Comparison of ENCODE assay signal across 8 mouse cellular contexts in the genomic region with DNA sequence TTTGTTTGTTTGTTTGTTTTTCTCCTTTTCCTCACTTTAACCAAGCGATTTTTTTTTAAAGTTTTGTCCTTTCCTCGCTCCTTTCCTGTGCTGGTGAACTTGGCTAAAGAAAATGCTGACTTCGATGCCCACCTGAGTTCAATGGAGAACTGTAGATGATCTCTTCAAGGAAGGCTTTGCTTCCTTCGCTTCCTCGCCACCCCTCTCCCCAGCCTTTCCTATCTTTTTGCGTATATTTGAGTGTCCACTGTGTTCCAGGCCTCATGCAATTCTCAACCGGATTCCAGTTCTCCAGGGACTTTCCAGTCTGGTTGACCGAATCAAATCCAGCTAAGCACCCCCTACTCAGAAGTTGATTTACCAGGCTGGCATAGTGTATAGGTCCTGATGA. TPM values are rescaled to one million over a fixed set of nuclear protein-coding genes. Genes with fewer than 3 reads are reported as not detected.
DNase-seq lines count a peak whose midpoint lies in the region; ATAC-seq and TF ChIP-seq lines count a peak whose summit lies in the region.

No protein-coding gene starts in this region.

- no peak overlapping the region for H3K9ac ChIP-seq in hindbrain, embryonic 15.5 days
- no peak overlapping the region for H3K9ac ChIP-seq in midbrain, embryonic 14.5 days (replicated peaks; ENCODE audit: low read length)

- peak overlapping the region; percentile 61 for H3K4me2 ChIP-seq in hindbrain, embryonic 15.5 days
- H3K4me2 ChIP-seq in midbrain, embryonic 14.5 days (ENCODE audit: low read length) = peak overlapping the region; percentile 49

- no peaks in the 10 kb centered on the region for H3K9me3 ChIP-seq in hindbrain, embryonic 15.5 days
- no peaks in the 10 kb centered on the region for H3K9me3 ChIP-seq in midbrain, embryonic 14.5 days (ENCODE audit: control insufficient read depth, low read length)

- DNase-seq in left cerebral cortex, adult 2 months (ENCODE audit: extremely low spot score in 1 of 2, low spot score in 2 of 2) = peak in 1 of 2 experiments; percentile 10
- DNase-seq in left cerebral cortex, postnatal 10 days (ENCODE audit: extremely low spot score in 1 of 2, low spot score in 2 of 2) = no peak
- DNase-seq in midbrain, embryonic 14.5 days = no peak
- DNase-seq in right cerebral cortex, postnatal 36 days (ENCODE audit: low spot score in 2 of 2) = no peak
- no peak for DNase-seq in spleen, postnatal 14 days (ENCODE audit: low spot score in 2 of 2)
- DNase-seq in gastrocnemius, postnatal 14 days = no peak

- peak; percentile 32; the same call in 1 of the 2 replicates for ATAC-seq in erythroblast, adult 5-6 weeks (replicated peaks; ENCODE audit: low FRiP score, poor library complexity, severe bottlenecking)
- ATAC-seq in hindbrain, embryonic 15.5 days (ENCODE audit: low FRiP score, low read depth) = peak; percentile 70
- 0 out of 2 replicates have a peak, but pooled peaks have one; percentile 19 for ATAC-seq in midbrain, embryonic 14.5 days (ENCODE audit: low FRiP score, low TSS enrichment)

- peak overlapping the region; percentile 99 for H3K4me3 ChIP-seq in left cerebral cortex, adult 2 months
- H3K4me3 ChIP-seq in hindbrain, embryonic 15.5 days = peak overlapping the region; percentile 66
- peak overlapping the region; percentile 88 for H3K4me3 ChIP-seq in midbrain, embryonic 14.5 days (replicated peaks; ENCODE audit: low read depth, low read length)

- WGBS in hindbrain, embryonic 15.5 days = 50% methylated on average over 8 of the region's 8 CpGs
- WGBS in midbrain, embryonic 14.5 days = 39% methylated on average over 8 of the region's 8 CpGs

- H3K4me1 ChIP-seq in hindbrain, embryonic 15.5 days (replicated peaks) = peaks cover 16% of the 10 kb centered on the region
- H3K4me1 ChIP-seq in midbrain, embryonic 14.5 days (ENCODE audit: control insufficient read depth, insufficient read depth, low read length) = peaks cover 13% of the 10 kb centered on the region

- TF ChIP-seq CTCF in left cerebral cortex, adult 2 months (IDR thresholded peaks at IDR 0.05) = no peak

- H3K36me3 ChIP-seq in hindbrain, embryonic 15.5 days = no peaks in the 10 kb centered on the region
- H3K36me3 ChIP-seq in midbrain, embryonic 14.5 days (ENCODE audit: control insufficient read depth, insufficient read depth, low read length) = no peaks in the 10 kb centered on the region

- H3K27ac ChIP-seq in left cerebral cortex, adult 2 months = no peak overlapping the region; the same call in 1 of the 2 replicates
- no peak overlapping the region for H3K27ac ChIP-seq in hindbrain, embryonic 15.5 days (replicated peaks)
- H3K27ac ChIP-seq in midbrain, embryonic 14.5 days (replicated peaks; ENCODE audit: low read depth, low read length) = no peak overlapping the region

- no peaks in the 10 kb centered on the region for H3K27me3 ChIP-seq in hindbrain, embryonic 15.5 days
- H3K27me3 ChIP-seq in midbrain, embryonic 14.5 days (ENCODE audit: control insufficient read depth, insufficient read depth, low read length) = no peaks in the 10 kb centered on the region

- intact Hi-C loops in left cerebral cortex, adult 2 months (cut with DNase I) = loop anchor here (5.0 kb wide), 1 partner anchor 285 kb away; the partner anchor contains the start of gene Rab11fip2
- intact Hi-C loops in left cerebral cortex, postnatal 10 days (cut with DNase I) = no loop called here
- intact Hi-C loops in gastrocnemius, postnatal 14 days (cut with DNase I; ENCODE audit: low total_unique reads) = no loop called here

RNA-seq across cellular contexts. Expression of gene Fam204a, which starts 0.3 kb away (rescaled TPM):
- total RNA-seq in left cerebral cortex, adult 2 months (2021) = 10 to 100 TPM; 24.4 to 30.0 TPM
- 10 to 100 TPM; 36.2 to 38.7 TPM for total RNA-seq in left cerebral cortex, postnatal 10 days (2021)
- total RNA-seq in erythroblast, adult 5-6 weeks (2015; ENCODE audit: low replicate concordance) = 8.2 and 15.9 TPM in 2 replicates
- total RNA-seq in erythroblast, adult 5-6 weeks (2017; ENCODE audit: low replicate concordance) = 30.8 and 33.5 TPM in 2 replicates
- 56.8 and 58.3 TPM in 2 replicates for polyA plus RNA-seq in hindbrain, embryonic 15.5 days (2015; fragmentation: Nextera tagmentation; extraction: Ambion mirVana)
- polyA plus RNA-seq in midbrain, embryonic 14.5 days (2014; fragmentation: Nextera tagmentation; extraction: Ambion mirVana) = 91.5 and 98.1 TPM in 2 replicates
- total RNA-seq in gastrocnemius, postnatal 14 days (2021) = 10 to 100 TPM; 24.7 to 26.9 TPM

Comparison
In these comparisons a context has a peak if more than half of its experiments do, and no peak if none do; other contexts are left out.
1. ATAC-seq: peak in every context shown above with its lines; median percentile 70 in hindbrain, embryonic 15.5 days; 32 in erythroblast, adult 5-6 weeks; 19 in midbrain, embryonic 14.5 days.